Mouse (Mus musculus): ENCODE data around the gene Olfr1501. TPM values are rescaled to one million over a fixed set of nuclear protein-coding genes. Genes with fewer than 3 reads are reported as not detected.

Gene Olfr1501
- polyA plus RNA-seq, 1 experiment from 2014 or later: not detected

Other genes starting within 250 kb of the Olfr1501 start
- not detected in 2 replicates for gene Olfr1487, start 233.3 kb downstream of the Olfr1501 start, polyA plus RNA-seq (2015; fragmentation: Nextera tagmentation; extraction: Ambion mirVana)
- gene Olfr1489, start 219.1 kb downstream of the Olfr1501 start, polyA plus RNA-seq (2015; fragmentation: Nextera tagmentation; extraction: Ambion mirVana): not detected in 2 replicates
- not detected in 2 replicates for gene Olfr1490, start 199.6 kb downstream of the Olfr1501 start, polyA plus RNA-seq (2015; fragmentation: Nextera tagmentation; extraction: Ambion mirVana)
- gene Olfr1491, start 153.4 kb downstream of the Olfr1501 start, polyA plus RNA-seq (2015; fragmentation: Nextera tagmentation; extraction: Ambion mirVana): not detected in 2 replicates
- not detected in 2 replicates for gene Olfr1493-ps1, start 127.4 kb downstream of the Olfr1501 start, polyA plus RNA-seq (2015; fragmentation: Nextera tagmentation; extraction: Ambion mirVana)
- gene Olfr1494, start 111.0 kb downstream of the Olfr1501 start, polyA plus RNA-seq (2015; fragmentation: Nextera tagmentation; extraction: Ambion mirVana): not detected in 2 replicates
- not detected in 2 replicates for gene Olfr1495, start 86.1 kb downstream of the Olfr1501 start, polyA plus RNA-seq (2015; fragmentation: Nextera tagmentation; extraction: Ambion mirVana)
- not detected in 2 replicates for gene Olfr1496, start 72.8 kb downstream of the Olfr1501 start, polyA plus RNA-seq (2015; fragmentation: Nextera tagmentation; extraction: Ambion mirVana)
- not detected in 2 replicates for gene Olfr1497, start 52.5 kb downstream of the Olfr1501 start, polyA plus RNA-seq (2015; fragmentation: Nextera tagmentation; extraction: Ambion mirVana)
- not detected in 2 replicates for gene Olfr1499, start 31.2 kb downstream of the Olfr1501 start, polyA plus RNA-seq (2015; fragmentation: Nextera tagmentation; extraction: Ambion mirVana)
- not detected in 2 replicates for gene Olfr1500, start 20.2 kb downstream of the Olfr1501 start, polyA plus RNA-seq (2015; fragmentation: Nextera tagmentation; extraction: Ambion mirVana)
- not detected in 2 replicates for gene Olfr1502, start 11.1 kb upstream of the Olfr1501 start, polyA plus RNA-seq (2015; fragmentation: Nextera tagmentation; extraction: Ambion mirVana)
- gene Olfr1504, start 47.2 kb upstream of the Olfr1501 start, polyA plus RNA-seq (2015; fragmentation: Nextera tagmentation; extraction: Ambion mirVana): not detected in 2 replicates
- not detected in 2 replicates for gene Olfr1505, start 62.8 kb upstream of the Olfr1501 start, polyA plus RNA-seq (2015; fragmentation: Nextera tagmentation; extraction: Ambion mirVana)